Mouse (Mus musculus) cerebellum, postnatal 4 days (tissue): ENCODE data around the gene Tex19.2.

ENCODE experiments used
- DNase-seq, 2 experiments: peaks; one replicate each; pipeline ENCODE4 v3.0.0; 2022; ENCODE audit warnings: low spot score in 2 of 2, mixed read lengths in 1 of 2

The Tex19.2 gene

DNA sequence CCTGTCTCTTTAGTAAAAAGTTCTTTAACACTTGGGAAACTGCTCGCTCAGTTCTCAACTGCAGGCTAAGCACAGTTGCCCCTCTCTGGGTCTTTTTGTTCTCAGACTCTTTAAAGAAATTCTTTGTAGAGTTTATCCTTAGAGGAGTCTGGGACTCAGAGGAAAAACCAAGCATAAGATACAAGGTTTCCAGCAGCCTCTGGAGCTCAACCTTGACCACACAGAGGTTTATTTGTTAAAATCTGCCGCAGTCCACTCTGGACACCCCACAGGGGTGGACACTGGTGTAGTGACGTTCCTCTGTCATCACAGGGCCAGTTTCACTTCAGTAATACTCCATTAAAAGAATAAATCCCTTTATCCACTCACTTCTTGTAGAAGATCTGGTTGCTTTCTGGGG lies at the start of gene Tex19.2:
Tex19.2 (minus strand) TSS at position 101 of the 400 bp plus-strand sequence.
- no peak for DNase-seq

- DNase-seq = no peak
Observed at GRCm38 (mm10) chr11:121163751-121164150, 45.3 kb upstream of the Tex19.2 start.

DNA sequence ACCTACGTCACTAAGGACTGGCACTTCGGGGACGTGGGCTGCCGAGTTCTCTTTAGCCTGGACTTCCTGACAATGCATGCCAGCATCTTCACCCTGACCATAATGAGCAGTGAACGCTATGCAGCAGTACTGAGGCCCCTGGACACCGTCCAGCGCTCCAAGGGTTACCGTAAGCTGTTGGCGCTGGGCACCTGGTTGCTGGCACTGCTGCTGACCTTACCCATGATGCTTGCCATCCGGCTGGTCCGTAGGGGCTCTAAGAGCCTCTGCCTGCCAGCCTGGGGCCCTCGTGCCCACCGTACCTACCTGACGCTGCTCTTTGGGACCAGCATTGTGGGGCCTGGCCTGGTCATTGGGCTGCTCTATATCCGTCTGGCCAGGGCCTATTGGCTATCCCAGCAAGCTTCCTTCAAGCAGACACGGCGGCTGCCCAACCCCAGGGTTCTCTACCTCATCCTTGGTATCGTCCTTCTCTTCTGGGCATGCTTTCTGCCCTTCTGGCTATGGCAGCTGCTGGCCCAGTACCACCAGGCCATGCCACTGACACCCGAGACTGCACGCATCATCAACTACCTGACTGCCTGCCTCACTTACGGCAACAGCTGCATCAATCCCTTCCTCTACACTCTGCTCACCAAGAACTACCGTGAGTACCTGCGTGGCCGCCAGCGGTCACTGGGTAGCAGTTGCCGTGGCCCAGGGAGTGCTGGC lies 42.3 kb upstream of the Tex19.2 start:
- DNase-seq = no peak

- DNase-seq = no peak
Observed at GRCm38 (mm10) chr11:121159971-121160370, 41.5 kb upstream of the Tex19.2 start, which contains the start of gene Uts2r. Gene Uts2r, plus strand, starts transcription at chr11:121160271.

DNA sequence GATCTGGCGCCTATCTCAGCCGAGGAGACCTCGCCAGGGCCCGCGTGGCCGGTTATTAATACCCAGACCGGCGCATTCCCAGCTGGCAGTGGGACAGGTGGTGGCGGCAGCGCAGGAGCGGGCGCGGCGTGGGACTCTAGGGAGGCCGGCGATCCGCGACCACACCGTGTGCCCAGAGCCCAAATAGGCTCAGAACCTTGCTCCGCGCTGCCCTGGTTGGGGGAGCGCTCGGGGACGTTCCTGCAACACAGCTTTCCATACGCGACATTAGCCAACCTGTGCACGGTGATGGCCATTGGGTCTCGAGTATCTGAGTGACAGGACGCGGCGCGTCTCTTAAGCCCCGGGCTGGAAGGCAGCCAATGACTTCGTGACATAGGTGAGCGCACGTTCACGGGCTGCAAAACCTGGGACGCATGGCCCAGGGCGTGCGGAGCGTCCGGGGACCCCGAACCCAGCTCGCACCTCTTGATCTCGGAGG lies 38.0 kb upstream of the Tex19.2 start:
- DNase-seq = peak in 1 of 2 experiments; percentile 29

DNA sequence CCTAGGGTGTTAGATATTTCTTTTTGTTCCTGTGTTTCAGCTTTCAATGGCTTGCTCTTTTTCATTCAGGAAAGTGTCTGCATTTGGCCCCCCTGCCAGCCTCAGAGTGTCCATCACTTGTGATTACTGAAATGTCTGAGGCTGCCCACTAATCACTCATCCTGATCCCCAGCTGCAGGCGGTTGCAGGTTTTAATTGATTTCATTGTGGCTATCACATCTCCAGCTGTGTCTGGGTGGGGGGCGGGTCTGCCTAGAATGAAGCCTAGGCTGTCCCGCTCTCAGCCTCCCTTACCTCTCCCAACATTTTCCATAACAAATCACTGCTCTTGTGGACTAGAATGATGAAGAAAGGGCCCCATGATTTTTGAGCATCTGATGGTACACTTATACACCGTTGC lies 35.7 kb upstream of the Tex19.2 start:
- no peak for DNase-seq

GRCm38 (mm10) chr11:121148193-121148592 lies 29.7 kb upstream of the Tex19.2 start:
- no peak for DNase-seq

- DNase-seq = no peak
Observed at GRCm38 (mm10) chr11:121145865-121146264, 27.4 kb upstream of the Tex19.2 start, which contains the start of gene Tex19.1. Gene Tex19.1, plus strand, starts transcription at chr11:121146143.

DNA sequence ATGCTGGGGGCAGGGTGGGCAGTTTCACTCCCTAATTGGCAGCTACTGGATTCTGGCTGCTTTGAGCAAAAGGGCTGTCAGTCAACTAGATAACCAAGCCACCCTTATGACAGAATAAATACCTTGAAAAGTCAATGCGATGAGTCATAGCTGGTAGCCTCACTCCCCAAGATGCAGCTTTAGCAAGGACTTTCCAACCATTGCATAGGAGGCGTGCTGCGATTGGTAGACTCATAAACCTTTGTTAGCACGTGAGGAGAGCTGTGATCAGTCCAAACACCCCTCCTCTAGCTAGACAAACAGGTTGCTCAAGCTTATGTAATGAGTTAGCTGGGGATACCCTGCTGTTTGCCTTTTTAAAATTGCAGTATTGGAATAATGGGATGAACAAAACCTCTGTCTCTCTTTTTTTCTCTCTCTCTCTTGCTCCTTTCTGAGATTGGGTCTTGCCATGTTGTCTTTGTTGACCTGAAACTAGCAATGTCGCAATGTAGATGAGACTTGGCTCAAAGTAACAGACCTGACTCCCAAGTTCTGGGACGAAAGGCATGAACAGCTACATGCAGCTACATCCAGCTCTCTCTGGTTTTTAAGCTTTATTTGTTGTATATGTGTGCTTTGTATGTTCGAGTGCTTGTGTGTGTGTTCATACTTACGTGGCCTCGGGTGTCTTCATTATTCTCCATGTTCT lies 25.0 kb upstream of the Tex19.2 start:
- DNase-seq = no peak

GRCm38 (mm10) chr11:121138732-121139131 lies 20.3 kb upstream of the Tex19.2 start:
- no peak for DNase-seq

DNA sequence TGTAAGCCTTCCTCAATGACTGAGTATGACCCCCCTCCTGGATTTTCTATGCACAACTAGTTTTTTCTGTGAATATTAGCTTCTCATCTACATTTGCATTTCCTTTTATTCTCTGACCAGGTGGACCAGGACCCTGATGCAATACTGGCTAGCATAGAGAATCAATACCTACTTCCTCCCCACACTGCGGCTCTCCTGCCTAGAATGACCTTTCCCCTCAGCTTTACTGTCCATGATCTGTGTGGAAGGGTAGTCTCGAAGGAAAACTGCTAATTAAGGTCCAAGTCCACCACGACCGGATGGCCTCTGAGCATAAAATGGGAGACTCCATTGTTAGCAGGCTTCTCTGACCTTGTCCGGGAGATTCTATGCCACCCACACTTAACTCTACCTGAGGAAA lies 19.2 kb upstream of the Tex19.2 start:
- DNase-seq = no peak

DNA sequence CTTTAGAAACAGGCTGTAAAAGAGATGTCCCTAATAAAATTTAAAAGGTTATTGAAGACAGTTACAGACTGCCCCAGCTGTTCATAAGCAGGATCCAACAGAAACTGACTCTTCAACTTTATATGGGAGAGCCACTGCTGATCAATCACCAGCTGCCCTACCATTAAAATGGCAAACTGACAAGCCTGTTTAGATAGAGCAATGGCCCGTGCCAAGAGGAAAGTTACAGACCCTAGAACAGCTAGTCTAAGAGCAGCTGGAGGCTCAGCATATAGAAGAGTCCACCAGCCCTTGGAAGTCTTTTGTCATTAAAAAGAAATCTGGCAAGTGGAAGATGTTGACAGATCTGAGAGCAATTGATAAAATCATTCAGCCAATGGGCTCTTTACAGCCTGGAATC lies 16.1 kb upstream of the Tex19.2 start:
- DNase-seq = no peak

- no peak for DNase-seq
Observed at GRCm38 (mm10) chr11:121129616-121130015, 11.1 kb upstream of the Tex19.2 start.

DNA sequence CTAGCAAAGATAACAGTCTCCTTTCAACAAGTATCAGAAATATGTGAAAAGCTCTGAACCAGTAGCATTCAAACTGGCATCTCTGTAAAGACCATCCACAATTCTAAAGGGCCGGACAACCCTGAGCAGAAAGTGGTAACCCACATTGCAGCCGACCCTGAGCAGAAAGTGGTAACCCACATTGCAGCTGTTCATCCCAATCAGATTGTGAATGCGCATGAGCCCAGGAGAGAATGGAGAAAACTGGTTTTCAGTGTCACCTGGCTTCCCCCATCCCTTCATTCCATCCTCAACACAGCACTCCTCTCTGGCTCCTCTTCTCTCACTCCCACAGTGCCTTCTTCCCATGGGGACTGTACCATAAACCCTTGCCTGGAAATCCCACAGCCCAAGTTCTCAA lies 9.0 kb upstream of the Tex19.2 start:
- DNase-seq = no peak

DNA sequence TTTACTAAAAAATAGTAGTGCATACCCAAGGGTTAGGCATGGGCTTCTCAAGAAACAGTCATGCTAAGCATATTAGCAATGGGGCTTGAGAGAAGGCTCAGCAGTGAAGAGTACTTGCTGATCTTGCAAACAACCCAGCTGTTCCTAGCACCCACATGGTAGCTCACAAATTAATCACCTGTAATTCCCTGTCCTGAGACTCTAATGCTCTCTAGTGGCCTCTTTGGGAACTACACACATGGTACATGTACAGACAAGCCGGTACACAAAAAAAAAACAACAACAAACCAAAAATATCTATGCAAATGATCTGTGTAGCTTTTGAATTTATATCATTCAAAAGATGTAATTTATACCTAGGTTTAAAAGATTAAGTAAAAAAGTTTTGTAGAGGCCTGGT lies 7.9 kb upstream of the Tex19.2 start:
- DNase-seq = no peak

- DNase-seq = no peak
Observed at GRCm38 (mm10) chr11:121125522-121126172, 7.2 kb upstream of the Tex19.2 start.

DNA sequence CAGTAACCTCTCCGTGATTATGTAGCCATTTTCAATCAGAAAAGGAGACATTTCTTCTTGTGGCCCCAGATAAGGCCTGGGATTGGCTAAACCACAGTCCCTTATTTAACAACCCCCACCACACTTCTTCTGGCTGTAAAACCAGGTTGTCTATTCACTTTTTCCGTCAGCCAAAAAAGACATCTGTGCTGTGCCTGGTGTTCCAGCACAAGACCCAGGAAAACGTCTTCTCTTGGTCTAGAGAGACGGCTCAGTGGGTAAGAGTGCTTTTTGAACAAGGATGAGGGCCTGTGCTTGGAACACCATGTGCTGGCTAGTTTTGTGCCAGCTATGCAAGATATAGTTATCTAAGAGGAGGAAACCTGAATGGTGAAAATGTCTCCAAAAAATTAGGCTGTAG lies 5.0 kb upstream of the Tex19.2 start:
- DNase-seq = no peak

DNA sequence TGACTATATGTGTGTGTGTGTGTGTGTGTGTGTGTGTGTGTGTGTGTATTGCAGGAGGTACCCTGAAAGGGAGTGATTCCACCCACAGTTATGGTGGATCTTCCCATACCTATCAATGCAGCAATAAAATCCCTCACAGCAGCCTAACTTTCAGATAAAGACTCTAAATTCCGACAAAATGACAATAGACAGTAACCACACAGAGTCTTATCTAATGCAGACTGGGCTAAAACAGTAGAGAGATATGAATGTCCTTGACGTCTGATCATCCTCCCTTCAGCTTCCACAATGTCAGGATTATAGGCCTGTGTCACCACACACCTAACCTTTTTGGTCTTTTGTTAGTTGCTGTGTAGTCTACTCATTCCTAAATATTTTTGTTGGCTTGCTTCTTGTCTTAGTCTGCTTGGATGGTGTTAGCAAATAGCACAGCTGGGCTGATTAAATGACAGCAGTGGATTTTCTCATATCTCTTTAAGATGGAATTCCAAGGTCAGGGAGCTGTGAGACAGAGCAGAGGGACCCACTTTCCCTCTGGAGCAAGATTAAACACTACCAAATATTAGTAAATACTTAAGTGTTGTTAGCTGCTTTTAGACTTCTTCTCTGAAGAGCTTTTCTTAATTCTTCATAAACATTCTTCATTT lies 3.7 kb upstream of the Tex19.2 start:
- no peak for DNase-seq

- DNase-seq = no peak
Observed at GRCm38 (mm10) chr11:121121151-121121550, 2.7 kb upstream of the Tex19.2 start.

DNA sequence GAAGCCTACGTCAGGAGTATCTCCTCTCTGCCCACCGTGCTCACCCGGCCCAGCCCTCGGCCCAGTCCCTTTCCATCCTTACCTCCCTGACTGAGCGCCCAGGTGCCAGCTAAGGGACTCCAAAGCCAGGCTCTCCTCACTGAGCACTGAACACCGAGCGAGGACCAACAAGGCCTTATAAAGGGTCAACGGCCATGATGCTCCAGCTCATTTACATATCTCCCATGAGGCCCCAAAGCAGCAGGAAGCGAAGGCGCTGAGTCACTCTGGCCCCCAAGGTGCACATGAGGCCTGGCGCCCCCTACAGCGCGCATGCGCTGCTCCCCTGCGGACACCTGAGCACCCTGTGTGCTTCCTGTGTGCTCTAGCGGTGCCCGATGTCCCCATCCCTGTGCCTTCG lies 371 bp downstream of the Tex19.2 start:
- DNase-seq = no peak

- DNase-seq = peak; percentile 45 to 81
Observed at GRCm38 (mm10) chr11:121112091-121112775, 6.2 kb downstream of the Tex19.2 start.
